Mouse (Mus musculus) midbrain, embryonic 10.5 days (tissue): ENCODE results near the gene Pax5. TPM values are rescaled to one million over a fixed set of nuclear protein-coding genes. Genes with fewer than 3 reads are reported as not detected.

ENCODE experiments used
- DNase-seq: peaks from one replicate; pipeline ENCODE4 v3.0.0-alpha.2; 2017; ENCODE audit warnings: low spot score
- H3K27ac ChIP-seq: fragments of 300-500 bp; sonication (generic); replicated peaks from 2 replicates; pipeline ENCODE4 v1.5.1; 2016; ENCODE audit warnings: mild to moderate bottlenecking
- H3K27me3 ChIP-seq: fragments of 300-500 bp; sonication (generic); 2 replicates; pipeline ENCODE4 v1.6.1; 2016; ENCODE audit warnings: low read depth, mild to moderate bottlenecking; ENCODE audit not compliant: poor library complexity, severe bottlenecking
- H3K36me3 ChIP-seq: fragments of 300-500 bp; sonication (generic); 2 replicates; pipeline ENCODE4 v1.6.1; 2016; ENCODE audit warnings: mild to moderate bottlenecking, moderate library complexity
- H3K4me1 ChIP-seq: fragments of 300-500 bp; sonication (generic); 2 replicates; pipeline ENCODE4 v1.6.1; 2016
- H3K4me3 ChIP-seq: fragments of 300-500 bp; sonication (generic); 2 replicates; pipeline ENCODE4 v1.5.1; 2016; ENCODE audit warnings: mild to moderate bottlenecking, moderate library complexity
- H3K9me3 ChIP-seq: fragments of 300-500 bp; sonication (generic); replicated peaks from 2 replicates; pipeline ENCODE4 v1.6.1; 2016; ENCODE audit warnings: mild to moderate bottlenecking
- WGBS: fragments of 180-500 bp; shearing (Covaris S2); methylation state at CpG from one replicate; pipeline ENCODE4 v1.1.7; 2016; 5-methylcytosine and 5-hydroxymethylcytosine counted together
- microRNA-seq: library from miRNA; unstranded; fragments of <30 nt; microRNA quantifications from one replicate; pipeline ENCODE4, GENCODE M21; 2017
- polyA plus RNA-seq: library from polyadenylated mRNA; unstranded; fragments of >200 nt; fragmentation: Nextera tagmentation; extraction: Ambion mirVana; gene quantifications from 2 replicates; pipeline ENCODE4 v1.2.1, GENCODE M21; 2016

The Pax5 gene
- polyA plus RNA-seq, 1 experiment from 2014 or later, result 6.3 TPM

- Histone ChIP-seq H3K36me3 (no peaks in the 10 kb centered on the region), H3K4me3 (no peak overlapping the region), H3K27ac (no peak overlapping the region), H3K4me1 (peaks cover 32% of the 10 kb centered on the region), H3K27me3 (peaks cover 21% of the 10 kb centered on the region; the same call in 1 of the 2 replicates), H3K9me3 (no peaks in the 10 kb centered on the region)
- no peak for DNase-seq
- WGBS, result 79% methylated on average over 7 of the region's 7 CpGs
These were observed 205.3 kb downstream of the Pax5 start for GRCm38 (mm10) chr4:44504998-44505397.

- Histone ChIP-seq H3K4me1 (peaks cover 11% of the 10 kb centered on the region), H3K9me3 (no peaks in the 10 kb centered on the region), H3K4me3 (no peak overlapping the region), H3K36me3 (no peaks in the 10 kb centered on the region), H3K27ac (peak overlapping the region; percentile 38; the same call in 1 of the 2 replicates), H3K27me3 (no peaks in the 10 kb centered on the region)
- 61% methylated on average over 9 of the region's 9 CpGs for WGBS
- no peak for DNase-seq
These were observed 208.0 kb downstream of the Pax5 start for GRCm38 (mm10) chr4:44502196-44502867.

GRCm38 (mm10) chr4:44498156-44498555 is 212.1 kb downstream of the Pax5 start:
- peaks cover 11% of the 10 kb centered on the region for H3K4me1 ChIP-seq
- H3K27me3 ChIP-seq, result no peaks in the 10 kb centered on the region
- no peak overlapping the region for H3K27ac ChIP-seq
- no peaks in the 10 kb centered on the region for H3K9me3 ChIP-seq
- no peaks in the 10 kb centered on the region for H3K36me3 ChIP-seq
- DNase-seq, result no peak
- no peak overlapping the region for H3K4me3 ChIP-seq
- WGBS, result 82% methylated on average over 5 of the region's 5 CpGs

- Histone ChIP-seq H3K4me3 (no peak overlapping the region), H3K36me3 (no peaks in the 10 kb centered on the region), H3K4me1 (no peaks in the 10 kb centered on the region), H3K27me3 (no peaks in the 10 kb centered on the region), H3K27ac (no peak overlapping the region), H3K9me3 (no peaks in the 10 kb centered on the region)
- 88% methylated on average over 2 of the region's 2 CpGs for WGBS
- no peak for DNase-seq
These were observed 214.5 kb downstream of the Pax5 start for GRCm38 (mm10) chr4:44495836-44496235.

- 73% methylated on average over 6 of the region's 6 CpGs for WGBS
- H3K36me3 ChIP-seq, result no peaks in the 10 kb centered on the region
- DNase-seq, result no peak
- H3K27me3 ChIP-seq, result no peaks in the 10 kb centered on the region
- H3K4me1 ChIP-seq, result no peaks in the 10 kb centered on the region
- H3K27ac ChIP-seq, result no peak overlapping the region
- no peak overlapping the region for H3K4me3 ChIP-seq
- H3K9me3 ChIP-seq, result no peaks in the 10 kb centered on the region
These were observed 216.5 kb downstream of the Pax5 start for GRCm38 (mm10) chr4:44493756-44494155.

- no peak for DNase-seq
- H3K27ac ChIP-seq, result no peak overlapping the region
- H3K27me3 ChIP-seq, result no peaks in the 10 kb centered on the region
- no peaks in the 10 kb centered on the region for H3K36me3 ChIP-seq
- 79% methylated on average over 6 of the region's 6 CpGs for WGBS
- H3K4me1 ChIP-seq, result no peaks in the 10 kb centered on the region
- no peak overlapping the region for H3K4me3 ChIP-seq
- no peaks in the 10 kb centered on the region for H3K9me3 ChIP-seq
These were observed 219.4 kb downstream of the Pax5 start for GRCm38 (mm10) chr4:44490872-44491271.

- no peak for DNase-seq
- H3K27ac ChIP-seq, result no peak overlapping the region
- H3K27me3 ChIP-seq, result no peaks in the 10 kb centered on the region
- WGBS, result 74% methylated on average over 8 of the region's 8 CpGs
- no peak overlapping the region for H3K4me3 ChIP-seq
- H3K4me1 ChIP-seq, result no peaks in the 10 kb centered on the region
- H3K36me3 ChIP-seq, result no peaks in the 10 kb centered on the region
- H3K9me3 ChIP-seq, result no peaks in the 10 kb centered on the region
These were observed 221.6 kb downstream of the Pax5 start for GRCm38 (mm10) chr4:44488702-44489101.

- H3K27ac ChIP-seq, result no peak overlapping the region
- no peak for DNase-seq
These were observed 222.1 kb downstream of the Pax5 start for GRCm38 (mm10) chr4:44488219-44488618.

GRCm38 (mm10) chr4:44482851-44483250 is 227.4 kb downstream of the Pax5 start:
- Histone ChIP-seq H3K9me3 (peaks cover 7% of the 10 kb centered on the region), H3K27ac (no peak overlapping the region), H3K4me3 (no peak overlapping the region), H3K27me3 (no peaks in the 10 kb centered on the region), H3K36me3 (no peaks in the 10 kb centered on the region), H3K4me1 (no peaks in the 10 kb centered on the region)
- 88% methylated on average over 9 of the region's 9 CpGs for WGBS
- DNase-seq, result no peak

More at GRCm38 (mm10) chr4:44488219-44488618, 222.1 kb downstream of the Pax5 start:
- Histone ChIP-seq H3K4me3 (no peak overlapping the region), H3K4me1 (no peaks in the 10 kb centered on the region), H3K36me3 (no peaks in the 10 kb centered on the region), H3K9me3 (no peaks in the 10 kb centered on the region), H3K27me3 (no peaks in the 10 kb centered on the region)
- 87% methylated on average over 8 of the region's 8 CpGs for WGBS

- Histone ChIP-seq H3K36me3 (no peaks in the 10 kb centered on the region), H3K4me1 (no peaks in the 10 kb centered on the region), H3K27me3 (no peaks in the 10 kb centered on the region), H3K4me3 (no peak overlapping the region), H3K27ac (no peak overlapping the region), H3K9me3 (peaks cover 7% of the 10 kb centered on the region)
- 92% methylated on average over 1 of the region's 1 CpGs for WGBS
- DNase-seq, result no peak
These were observed 230.5 kb downstream of the Pax5 start for GRCm38 (mm10) chr4:44479755-44480154.

Small RNAs within 50 kb of the gene (microRNA-seq; reads per million reads assigned to microRNA genes)
- 3.0 reads per million, percentile 2 among the genes with 10 or more reads in this experiment for gene Mir5120

Other genes starting within 250 kb of the Pax5 start
- 22.4 and 23.6 TPM in 2 replicates for gene Zcchc7, start 45.4 kb upstream of the Pax5 start, polyA plus RNA-seq